Mouse (Mus musculus) 416B (cell line): ENCODE measurements around the gene Psmb11.
A peak's percentile ranks its signal among the peaks of the same experiment; 100 is the strongest.

Experiments
- DNase-seq: peaks from one replicate; pipeline ENCODE4 v3.0.0; 2011; ENCODE audit warnings: low read depth

Psmb11 gene

GRCm38 (mm10) chr14:54641305-54641969 is 20.2 kb downstream of the Psmb11 start, which contains the start of gene Cdh24:
TSS of gene Cdh24 (minus strand) at chr14:54641364.
- DNase-seq: peak; percentile 84

- DNase-seq: no peak
Observed at GRCm38 (mm10) chr14:54642224-54642944, 21.2 kb downstream of the Psmb11 start.

GRCm38 (mm10) chr14:54643011-54643410 is 21.8 kb downstream of the Psmb11 start:
- peak; percentile 62 for DNase-seq

GRCm38 (mm10) chr14:54644294-54644693 is 23.1 kb downstream of the Psmb11 start:
- no peak for DNase-seq

- no peak for DNase-seq
Observed at GRCm38 (mm10) chr14:54646455-54646854, 25.2 kb downstream of the Psmb11 start.

GRCm38 (mm10) chr14:54646898-54647636 is 25.8 kb downstream of the Psmb11 start:
- DNase-seq: peak; percentile 32

- DNase-seq: no peak
Observed at GRCm38 (mm10) chr14:54647900-54648299, 26.7 kb downstream of the Psmb11 start.

- peak; percentile 96 for DNase-seq
Observed at GRCm38 (mm10) chr14:54650621-54651454, 29.6 kb downstream of the Psmb11 start.

GRCm38 (mm10) chr14:54651556-54651955 is 30.3 kb downstream of the Psmb11 start:
- no peak for DNase-seq

GRCm38 (mm10) chr14:54652787-54653186 is 31.6 kb downstream of the Psmb11 start:
- peak; percentile 36 for DNase-seq

GRCm38 (mm10) chr14:54653496-54653895 is 32.3 kb downstream of the Psmb11 start:
- peak; percentile 92 for DNase-seq

- peak; percentile 66 for DNase-seq
Observed at GRCm38 (mm10) chr14:54660009-54660408, 38.8 kb downstream of the Psmb11 start.

- no peak for DNase-seq
Observed at GRCm38 (mm10) chr14:54664477-54665222, 43.4 kb downstream of the Psmb11 start.

GRCm38 (mm10) chr14:54669381-54669780 is 48.1 kb downstream of the Psmb11 start:
- peak; percentile 58 for DNase-seq

GRCm38 (mm10) chr14:54674317-54674716 is 53.1 kb downstream of the Psmb11 start:
- no peak for DNase-seq

- DNase-seq: no peak
Observed at GRCm38 (mm10) chr14:54676290-54676689, 55.1 kb downstream of the Psmb11 start.

- no peak for DNase-seq
Observed at GRCm38 (mm10) chr14:54678657-54679304, 57.5 kb downstream of the Psmb11 start.
